Mouse (Mus musculus) stomach, postnatal 0 days (tissue): ENCODE measurements around the gene Syt6.

Experiments
- CTCF ChIP-seq: IDR thresholded peaks from 2 replicates; pipeline ENCODE4 v1.5.1; 2016; ENCODE audit warnings: antibody characterized with exemption, low read depth, mild to moderate bottlenecking, moderate library complexity
- EP300 ChIP-seq: optimal IDR thresholded peaks from 2 replicates; pipeline ENCODE3; 2016; ENCODE audit warnings: antibody characterized with exemption

DNA sequence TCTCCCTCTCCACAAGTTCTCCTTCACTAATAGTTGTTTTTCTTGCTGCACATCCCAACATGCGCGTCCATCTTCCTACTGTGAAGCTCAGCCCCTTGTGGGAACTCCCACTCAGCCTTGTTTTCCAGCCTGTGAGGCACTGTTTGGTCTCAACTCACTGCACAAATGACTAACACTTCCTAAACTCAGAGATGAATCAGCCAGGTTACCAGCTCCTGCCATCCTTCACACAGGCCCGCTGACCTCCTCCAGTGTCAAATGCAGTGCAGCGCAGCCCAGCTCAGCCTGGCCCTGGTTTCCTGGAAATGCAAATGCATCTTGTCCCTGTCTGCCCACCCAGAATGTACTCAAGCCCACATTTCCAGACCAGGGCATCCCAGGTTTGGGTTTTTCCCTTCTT is 107.4 kb downstream of the Syt6 start:
- no peak for TF ChIP-seq CTCF
- TF ChIP-seq EP300 = no peak
